Mouse (Mus musculus): ENCODE data around the gene Rprml. TPM values are rescaled to one million over a fixed set of nuclear protein-coding genes. Genes with fewer than 3 reads are reported as not detected.

Rprml gene
- not detected in 4 replicates for total RNA-seq (2023)

DNA sequence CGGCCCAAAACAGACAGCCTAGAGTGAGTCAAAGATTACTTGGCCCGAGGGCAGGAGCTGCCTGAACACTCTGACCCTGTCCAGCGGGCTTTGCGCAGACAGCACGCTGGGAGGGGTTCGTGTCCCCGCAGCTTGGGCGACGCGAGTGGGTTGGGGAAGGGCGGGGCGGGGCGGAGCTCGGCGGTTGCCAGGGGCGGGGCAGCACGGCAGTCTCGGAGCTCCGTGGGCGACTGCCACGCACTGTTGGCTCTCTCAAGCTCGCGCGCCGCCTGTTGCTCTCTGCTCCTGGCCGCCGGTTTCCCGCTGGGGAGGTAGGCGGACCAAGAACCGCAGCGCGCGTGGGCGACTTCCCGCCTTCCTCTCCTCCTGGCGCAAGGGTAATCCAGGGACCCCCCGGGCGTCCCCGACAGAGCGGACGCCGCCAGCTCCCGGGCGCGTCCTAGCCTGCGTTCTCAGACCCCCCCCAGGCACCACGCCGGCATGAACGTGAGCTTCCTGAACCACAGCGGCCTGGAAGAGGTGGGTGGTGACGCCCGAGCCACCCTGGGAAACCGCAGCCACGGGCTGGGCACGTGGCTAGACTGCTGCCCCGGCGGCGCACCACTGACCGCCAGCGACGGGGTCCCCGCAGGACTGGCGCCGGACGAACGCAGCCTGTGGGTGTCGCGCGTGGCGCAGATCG lies at the start of gene Rprml:
Rprml (plus strand) TSS at position 270 of the 682 bp plus-strand sequence.

DNA sequence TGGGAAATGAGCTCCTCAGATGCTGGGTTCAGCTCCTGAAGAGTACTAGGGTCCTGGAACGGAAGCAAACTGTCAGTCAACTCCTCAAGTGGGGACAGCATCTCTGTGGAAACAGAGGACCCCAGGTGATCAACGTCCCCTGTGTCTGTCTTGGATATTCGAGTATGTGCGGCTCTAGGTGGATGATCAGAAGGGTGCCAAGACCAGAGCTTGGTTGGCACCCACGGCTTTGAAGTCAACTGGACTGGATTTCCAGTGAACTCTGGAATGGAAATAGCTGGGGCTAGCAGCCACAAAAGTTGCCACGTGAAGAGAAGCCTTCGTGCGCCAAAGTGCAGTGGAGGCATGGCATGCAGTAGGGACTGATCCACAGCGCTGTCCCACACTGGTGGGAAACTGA lies 28.3 kb upstream of the Rprml start, which contains the start of gene Gm884:
Gm884 (minus strand) TSS at position 101 of the 400 bp plus-strand sequence.

DNA sequence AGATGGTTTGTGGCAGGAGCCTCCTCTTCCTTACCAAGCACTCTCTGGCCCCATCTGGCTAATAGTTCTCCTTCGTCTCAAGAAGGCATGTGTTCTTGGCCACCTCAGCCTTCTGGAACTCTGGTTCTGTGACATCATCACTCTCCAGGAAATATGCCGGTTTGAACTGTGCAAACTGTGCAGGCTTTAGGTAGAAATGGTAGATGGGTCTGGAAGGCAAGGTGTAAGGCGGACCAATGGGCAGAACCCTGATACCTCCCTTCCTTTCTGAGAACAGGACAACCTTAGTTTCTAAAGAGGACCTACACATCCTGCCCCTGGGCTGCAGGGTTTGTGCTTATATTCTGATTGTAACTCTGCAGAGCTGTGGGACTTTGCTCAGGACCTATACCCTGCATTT lies 10.6 kb upstream of the Rprml start, which contains the start of gene Lyzl6:
Lyzl6 (minus strand) TSS at position 101 of the 400 bp plus-strand sequence.

DNA sequence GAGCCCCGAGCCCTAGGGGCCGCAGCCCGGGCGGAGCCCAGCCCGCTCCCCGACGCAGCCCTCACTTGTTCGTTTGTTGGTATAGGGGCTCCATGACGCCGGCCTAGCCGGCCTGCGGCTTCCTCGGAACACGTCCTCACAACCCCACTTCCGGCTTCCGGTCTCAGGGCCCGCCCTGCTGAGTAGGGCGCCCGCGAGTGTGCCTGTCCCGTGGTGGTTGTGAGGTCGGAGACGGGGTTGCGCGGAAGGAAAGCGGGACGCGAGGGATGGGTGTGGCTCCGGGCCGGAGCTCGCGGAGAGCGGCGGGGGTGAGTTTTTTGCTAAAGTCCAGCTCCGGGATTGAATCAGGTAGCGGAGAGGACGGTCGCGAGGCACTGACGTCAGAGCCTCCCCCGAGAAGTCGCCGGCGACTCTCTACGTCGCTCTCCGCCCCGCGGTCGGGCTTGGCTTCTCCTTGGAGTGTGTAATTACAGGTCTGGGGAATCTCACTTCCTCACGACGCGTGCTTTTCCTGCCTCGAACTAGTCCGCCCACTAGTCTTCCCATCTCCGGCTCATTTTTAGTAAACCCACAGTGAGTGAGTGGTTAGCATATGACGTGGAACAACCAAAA lies 48.3 kb downstream of the Rprml start, which contains the start of gene Gosr2:
Gosr2 (minus strand) TSS at position 334 of the 612 bp plus-strand sequence.

Other genes starting within 250 kb of the Rprml start
- gene Plekhm1, start 236.9 kb upstream of the Rprml start, total RNA-seq (2023) = 79.2 to 88.3 TPM (median 84.1 TPM) in 4 replicates
- not detected in 4 replicates for gene Lrrc37a, start 145.0 kb upstream of the Rprml start, total RNA-seq (2023)
- not detected in 4 replicates for gene Gm884, start 28.4 kb upstream of the Rprml start, total RNA-seq (2023)
- gene Lyzl6, start 10.7 kb upstream of the Rprml start, total RNA-seq (2023) = not detected in 4 replicates
- 60.1 to 72.8 TPM (median 66.0 TPM) in 4 replicates for gene Gosr2, start 48.3 kb downstream of the Rprml start, total RNA-seq (2023)
- gene Wnt9b, start 100.3 kb downstream of the Rprml start, total RNA-seq (2023) = not detected in 4 replicates
- not detected in 4 replicates for gene Wnt3, start 124.6 kb downstream of the Rprml start, total RNA-seq (2023)

Measured in B cell, adult 62 days (primary cell).